Mouse (Mus musculus) layer of hippocampus, postnatal 10 days (tissue): ENCODE results near the gene Pcolce2. TPM values are rescaled to one million over a fixed set of nuclear protein-coding genes. Genes with fewer than 3 reads are reported as not detected.
A peak's percentile ranks its signal among the peaks of the same experiment; 100 is the strongest.

Experiments used
- DNase-seq, 2 experiments: peaks; one replicate each; pipeline ENCODE4 v3.0.0; 2021; ENCODE audit warnings: low spot score in 2 of 2
- total RNA-seq, 2 experiments: library from RNA; stranded (reverse); gene quantifications; 2 replicates each; pipeline ENCODE4 v1.2.3; 2021

Pcolce2 gene
- total RNA-seq, 2 experiments from 2014 or later, result 2.1 to 3.1 TPM

GRCm38 (mm10) chr9:95653363-95653762 lies 16.0 kb downstream of the Pcolce2 start:
- no peak for DNase-seq

- DNase-seq, result no peak
Measured at GRCm38 (mm10) chr9:95654356-95654755, 17.0 kb downstream of the Pcolce2 start.

GRCm38 (mm10) chr9:95657941-95658340 lies 20.5 kb downstream of the Pcolce2 start:
- DNase-seq, result no peak

GRCm38 (mm10) chr9:95664290-95664989 lies 27.0 kb downstream of the Pcolce2 start:
- DNase-seq, result peak; percentile 32 to 55

- DNase-seq, result no peak
Measured at GRCm38 (mm10) chr9:95665835-95666234, 28.4 kb downstream of the Pcolce2 start.

- DNase-seq, result peak; percentile 69 to 74
Measured at GRCm38 (mm10) chr9:95667836-95668235, 30.4 kb downstream of the Pcolce2 start.

GRCm38 (mm10) chr9:95668306-95668705 lies 30.9 kb downstream of the Pcolce2 start:
- no peak for DNase-seq

GRCm38 (mm10) chr9:95672331-95672730 lies 34.9 kb downstream of the Pcolce2 start:
- no peak for DNase-seq

GRCm38 (mm10) chr9:95672760-95673159 lies 35.4 kb downstream of the Pcolce2 start:
- no peak for DNase-seq

- DNase-seq, result peak; percentile 49 to 59
Measured at GRCm38 (mm10) chr9:95675064-95675699, 37.8 kb downstream of the Pcolce2 start.

GRCm38 (mm10) chr9:95676021-95676420 lies 38.6 kb downstream of the Pcolce2 start:
- DNase-seq, result no peak

- DNase-seq, result no peak
Measured at GRCm38 (mm10) chr9:95679966-95680365, 42.6 kb downstream of the Pcolce2 start.

GRCm38 (mm10) chr9:95680691-95681090 lies 43.3 kb downstream of the Pcolce2 start:
- DNase-seq, result no peak

GRCm38 (mm10) chr9:95685660-95686440 lies 48.4 kb downstream of the Pcolce2 start:
- no peak for DNase-seq

GRCm38 (mm10) chr9:95688064-95688463 lies 50.7 kb downstream of the Pcolce2 start:
- DNase-seq, result peak in 1 of 2 experiments; percentile 48

GRCm38 (mm10) chr9:95692823-95693222 lies 55.4 kb downstream of the Pcolce2 start:
- DNase-seq, result no peak

- no peak for DNase-seq
Measured at GRCm38 (mm10) chr9:95693528-95694100, 56.2 kb downstream of the Pcolce2 start.

- DNase-seq, result no peak
Measured at GRCm38 (mm10) chr9:95694526-95694925, 57.1 kb downstream of the Pcolce2 start.

- no peak for DNase-seq
Measured at GRCm38 (mm10) chr9:95695023-95695422, 57.6 kb downstream of the Pcolce2 start.

- DNase-seq, result no peak
Measured at GRCm38 (mm10) chr9:95696581-95696980, 59.2 kb downstream of the Pcolce2 start.

GRCm38 (mm10) chr9:95697808-95698207 lies 60.4 kb downstream of the Pcolce2 start:
- DNase-seq, result peak; percentile 37 to 52

- DNase-seq, result peak; percentile 25
Measured at GRCm38 (mm10) chr9:95699273-95699672, 61.9 kb downstream of the Pcolce2 start.
